Mouse (Mus musculus) erythroblast, embryonic 14.5 days (primary cell): ENCODE results near the gene Lifr.

Source experiments
- GATA1 ChIP-seq: IDR thresholded peaks from 2 replicates; pipeline ENCODE4 v1.6.1; 2012; ENCODE audit warnings: low read length, inconsistent platforms, mixed read lengths
- TAL1 ChIP-seq: IDR thresholded peaks from 3 replicates; pipeline ENCODE4 v1.6.1; 2012; ENCODE audit warnings: low read length, inconsistent platforms, mixed read lengths

- TF ChIP-seq GATA1 = no peak
- no peak for TF ChIP-seq TAL1
Measured at GRCm38 (mm10) chr15:7119930-7120512, 29.6 kb downstream of the Lifr start.
